Mouse (Mus musculus): ENCODE measurements around the gene Dclk2.

The Dclk2 gene

GRCm38 (mm10) chr3:86762036-86762415, 158.6 kb downstream of the Dclk2 start:
- POLR2A ChIA-PET: interaction anchor here in 1 of 4 experiments (1.0 kb wide), 1 partner anchor 433 kb away, joined by 3 read pairs; no protein-coding TSS in a partner anchor
- CTCF ChIA-PET: interaction anchor here (0.5 to 1.7 kb wide), 26 partner anchors 8 to 648 kb away, joined by 3 to 20 read pairs (median 3); no protein-coding TSS in a partner anchor

GRCm38 (mm10) chr3:86761095-86762035, 159.3 kb downstream of the Dclk2 start:
- CTCF ChIA-PET: interaction anchor here (0.5 to 1.7 kb wide), 26 partner anchors 8 to 648 kb away, joined by 3 to 20 read pairs (median 3); no protein-coding TSS in a partner anchor

GRCm38 (mm10) chr3:86760474-86760873, 160.2 kb downstream of the Dclk2 start:
- ChIA-PET POLR2A (no interaction called here), CTCF (interaction anchor here in 2 of 4 experiments (0.7 to 1.7 kb wide), 2 partner anchors 22 to 216 kb away, joined by 3 to 7 read pairs; no protein-coding TSS in a partner anchor)

More at GRCm38 (mm10) chr3:86761095-86762035, 159.3 kb downstream of the Dclk2 start:
- POLR2A ChIA-PET: interaction anchor here in 1 of 4 experiments (1.0 kb wide), 1 partner anchor 433 kb away, joined by 3 read pairs; no protein-coding TSS in a partner anchor

- ChIA-PET POLR2A (interaction anchor here in 1 of 4 experiments (0.6 kb wide), 1 partner anchor 85 kb away, joined by 3 read pairs; no protein-coding TSS in a partner anchor), CTCF (no interaction called here)
Measured at GRCm38 (mm10) chr3:86759834-86760233, 160.8 kb downstream of the Dclk2 start.

- CTCF ChIA-PET: no interaction called here
- POLR2A ChIA-PET: interaction anchor here in 1 of 4 experiments (0.6 kb wide), 1 partner anchor 85 kb away, joined by 3 read pairs; no protein-coding TSS in a partner anchor
Measured at GRCm38 (mm10) chr3:86759383-86759782, 161.3 kb downstream of the Dclk2 start.

GRCm38 (mm10) chr3:86758727-86759126, 161.9 kb downstream of the Dclk2 start:
- ChIA-PET CTCF (interaction anchor here in 2 of 4 experiments (0.6 kb wide), 2 partner anchors 54 to 178 kb away, joined by 3 to 6 read pairs; no protein-coding TSS in a partner anchor), POLR2A (no interaction called here)

- ChIA-PET POLR2A (interaction anchor here in 1 of 4 experiments (0.6 to 1.0 kb wide), 3 partner anchors 14 to 428 kb away, joined by 3 read pairs; no protein-coding TSS in a partner anchor), CTCF (no interaction called here)
Measured at GRCm38 (mm10) chr3:86756548-86756947, 164.1 kb downstream of the Dclk2 start.

GRCm38 (mm10) chr3:86754595-86755557, 165.8 kb downstream of the Dclk2 start:
- POLR2A ChIA-PET: interaction anchor here in 1 of 4 experiments (0.6 kb wide), 1 partner anchor 362 kb away, joined by 3 read pairs; no protein-coding TSS in a partner anchor

GRCm38 (mm10) chr3:86754178-86754577, 166.5 kb downstream of the Dclk2 start:
- ChIA-PET POLR2A (no interaction called here), CTCF (no interaction called here)

More at GRCm38 (mm10) chr3:86754595-86755557, 165.8 kb downstream of the Dclk2 start:
- CTCF ChIA-PET: interaction anchor here in 1 of 4 experiments (0.6 kb wide), 1 partner anchor 212 kb away, joined by 4 read pairs; no protein-coding TSS in a partner anchor

GRCm38 (mm10) chr3:86750652-86751051, 170.0 kb downstream of the Dclk2 start:
- CTCF ChIA-PET: interaction anchor here in 2 of 4 experiments (0.6 to 0.8 kb wide), 2 partner anchors 11 to 421 kb away, joined by 3 read pairs; no protein-coding TSS in a partner anchor

GRCm38 (mm10) chr3:86745769-86746512, 174.7 kb downstream of the Dclk2 start:
- POLR2A ChIA-PET: no interaction called here
- CTCF ChIA-PET: interaction anchor here in 1 of 4 experiments (0.6 kb wide), 1 partner anchor 619 kb away, joined by 3 read pairs; no protein-coding TSS in a partner anchor

More at GRCm38 (mm10) chr3:86750652-86751051, 170.0 kb downstream of the Dclk2 start:
- POLR2A ChIA-PET: no interaction called here

- ChIA-PET CTCF (interaction anchor here in 2 of 4 experiments (0.6 kb wide), 2 partner anchors 454 to 618 kb away, joined by 3 to 12 read pairs; no protein-coding TSS in a partner anchor), POLR2A (no interaction called here)
Measured at GRCm38 (mm10) chr3:86745348-86745747, 175.3 kb downstream of the Dclk2 start.

GRCm38 (mm10) chr3:86739745-86740144, 180.9 kb downstream of the Dclk2 start:
- POLR2A ChIA-PET: no interaction called here
- CTCF ChIA-PET: no interaction called here

GRCm38 (mm10) chr3:86738831-86739230, 181.8 kb downstream of the Dclk2 start:
- POLR2A ChIA-PET: no interaction called here
- CTCF ChIA-PET: interaction anchor here in 1 of 4 experiments (0.6 kb wide), 1 partner anchor 22 kb away, joined by 3 read pairs; no protein-coding TSS in a partner anchor

Measured in embryonic stem cell, embryonic (primary cell).